ENCODE assay signal across 8 mouse cellular contexts in genomic region chr8:84976763-84977434, GRCm38 (mm10). TPM values are rescaled to one million over a fixed set of nuclear protein-coding genes. Genes with fewer than 3 reads are reported as not detected.
A peak's percentile ranks its signal among the peaks of the same experiment; 100 is the strongest.
DNase-seq lines count a peak whose midpoint lies in the region; ATAC-seq and TF ChIP-seq lines count a peak whose summit lies in the region.

No protein-coding gene starts in this region.

- H3K4me1 ChIP-seq in kidney, postnatal 0 days (replicated peaks; ENCODE audit: insufficient read depth, low read length) = peaks cover 28% of the 10 kb centered on the region
- peaks cover 31% of the 10 kb centered on the region for H3K4me1 ChIP-seq in heart, postnatal 0 days (ENCODE audit: control insufficient read depth, insufficient read depth)
- H3K4me1 ChIP-seq in midbrain, embryonic 12.5 days = peaks cover 58% of the 10 kb centered on the region

- peaks cover 11% of the 10 kb centered on the region; the same call in 1 of the 2 replicates for H3K36me3 ChIP-seq in kidney, postnatal 0 days (ENCODE audit: insufficient read depth, low read length)
- peaks cover 20% of the 10 kb centered on the region for H3K36me3 ChIP-seq in heart, postnatal 0 days (replicated peaks; ENCODE audit: control insufficient read depth, insufficient read depth, low read length)
- peaks cover 33% of the 10 kb centered on the region for H3K36me3 ChIP-seq in midbrain, embryonic 12.5 days

- TF ChIP-seq EP300 in heart, postnatal 0 days (IDR thresholded peaks at IDR 0.05; ENCODE audit: low read depth) = no peak

- TF ChIP-seq CTCF in kidney, postnatal 0 days (IDR thresholded peaks at IDR 0.05; ENCODE audit: low read depth) = no peak
- no peak for TF ChIP-seq CTCF in heart, postnatal 0 days (IDR thresholded peaks at IDR 0.05; ENCODE audit: low read depth)

- no peak for DNase-seq in kidney, postnatal 0 days (ENCODE audit: low spot score)
- no peak for DNase-seq in kidney, adult 18-20 months
- DNase-seq in adipocyte (ENCODE audit: low spot score) = peak; percentile 75
- no peak for DNase-seq in heart, postnatal 0 days (ENCODE audit: low spot score)
- DNase-seq in frontal cortex, postnatal 36 days (ENCODE audit: low spot score in 2 of 2) = no peak
- DNase-seq in lung, adult 18-20 months = no peak
- no peak for DNase-seq in gastrocnemius, postnatal 25 days

- no peaks in the 10 kb centered on the region for H3K9me3 ChIP-seq in kidney, postnatal 0 days (replicated peaks; ENCODE audit: low read length)
- no peaks in the 10 kb centered on the region for H3K9me3 ChIP-seq in heart, postnatal 0 days (replicated peaks; ENCODE audit: control insufficient read depth, low read length)
- no peaks in the 10 kb centered on the region for H3K9me3 ChIP-seq in midbrain, embryonic 12.5 days

- H3K4me2 ChIP-seq in kidney, postnatal 0 days (ENCODE audit: low read length) = peak overlapping the region; percentile 98
- peak overlapping the region; percentile 92 for H3K4me2 ChIP-seq in heart, postnatal 0 days (ENCODE audit: low read depth, low read length)
- H3K4me2 ChIP-seq in midbrain, embryonic 12.5 days (replicated peaks) = peak overlapping the region; percentile 98

- H3K9ac ChIP-seq in kidney, postnatal 0 days (ENCODE audit: low read depth, low read length) = peak overlapping the region; percentile 86
- H3K9ac ChIP-seq in heart, postnatal 0 days (replicated peaks; ENCODE audit: low read depth, low read length) = peak overlapping the region; percentile 67
- peak overlapping the region; percentile 53 for H3K9ac ChIP-seq in midbrain, embryonic 12.5 days (replicated peaks)

- H3K4me3 ChIP-seq in kidney, postnatal 0 days (replicated peaks; ENCODE audit: low read depth, low read length) = peak overlapping the region; percentile 69
- peak overlapping the region; percentile 63 for H3K4me3 ChIP-seq in heart, postnatal 0 days (ENCODE audit: low read depth, low read length)
- peak overlapping the region; percentile 51 for H3K4me3 ChIP-seq in midbrain, embryonic 12.5 days

- H3K27ac ChIP-seq in kidney, postnatal 0 days = peak overlapping the region; percentile 96; the same call in 1 of the 2 replicates
- H3K27ac ChIP-seq in heart, postnatal 0 days (ENCODE audit: low read depth) = peak overlapping the region; percentile 92
- 0 out of 2 replicates have a peak overlapping the region, but pooled peaks have one; percentile 25 for H3K27ac ChIP-seq in midbrain, embryonic 12.5 days (replicated peaks)

- H3K27me3 ChIP-seq in kidney, postnatal 0 days (ENCODE audit: insufficient read depth, low read length) = no peaks in the 10 kb centered on the region
- no peaks in the 10 kb centered on the region for H3K27me3 ChIP-seq in heart, postnatal 0 days (ENCODE audit: control insufficient read depth, insufficient read depth, low read length)
- H3K27me3 ChIP-seq in midbrain, embryonic 12.5 days = peaks cover 52% of the 10 kb centered on the region

- WGBS in kidney, postnatal 0 days = 2% methylated on average over 25 of the region's 25 CpGs
- 2% methylated on average over 25 of the region's 25 CpGs for WGBS in heart, postnatal 0 days
- WGBS in midbrain, embryonic 12.5 days = 4% methylated on average over 25 of the region's 25 CpGs

- ATAC-seq in kidney, postnatal 0 days (replicated peaks; ENCODE audit: low FRiP score, low read depth) = no peak
- no peak for ATAC-seq in heart, postnatal 0 days (ENCODE audit: insufficient read depth, low read depth)
- no peak for ATAC-seq in midbrain, embryonic 12.5 days (ENCODE audit: low FRiP score, low read depth)

RNA-seq across cellular contexts. Expression of gene Junb, which starts 1.6 kb away (rescaled TPM):
- 22.7 and 27.7 TPM in 2 replicates for polyA plus RNA-seq in kidney, postnatal 0 days (2015; fragmentation: Nextera tagmentation; extraction: Ambion mirVana)
- 28.9 and 39.6 TPM in 2 replicates for total RNA-seq in heart, postnatal 0 days (2014; rRNA removed; ENCODE audit: low replicate concordance)
- 10.3 and 13.0 TPM in 2 replicates for polyA plus RNA-seq in heart, postnatal 0 days (2015; fragmentation: Nextera tagmentation; extraction: Ambion mirVana)
- 6.0 and 6.5 TPM in 2 replicates for polyA plus RNA-seq in midbrain, embryonic 12.5 days (2016; fragmentation: Nextera tagmentation; extraction: Ambion mirVana)
- 1 to 10 TPM; 5.1 to 6.9 TPM for total RNA-seq in gastrocnemius, postnatal 25 days (2021)

RNA-seq across cellular contexts. Expression of gene Rnaseh2a, which starts 7.3 kb away (rescaled TPM):
- polyA plus RNA-seq in kidney, postnatal 0 days (2015; fragmentation: Nextera tagmentation; extraction: Ambion mirVana) = 101 and 103 TPM in 2 replicates
- 57.9 and 76.4 TPM in 2 replicates for total RNA-seq in heart, postnatal 0 days (2014; rRNA removed; ENCODE audit: low replicate concordance)
- 52.6 and 57.3 TPM in 2 replicates for polyA plus RNA-seq in heart, postnatal 0 days (2015; fragmentation: Nextera tagmentation; extraction: Ambion mirVana)
- polyA plus RNA-seq in midbrain, embryonic 12.5 days (2016; fragmentation: Nextera tagmentation; extraction: Ambion mirVana) = 91.9 and 98.7 TPM in 2 replicates
- 10 to 100 TPM; 22.2 to 24.7 TPM for total RNA-seq in gastrocnemius, postnatal 25 days (2021)

RNA-seq across cellular contexts. Expression of gene Prdx2, which starts 7.5 kb away (rescaled TPM):
- polyA plus RNA-seq in kidney, postnatal 0 days (2015; fragmentation: Nextera tagmentation; extraction: Ambion mirVana) = 729 and 747 TPM in 2 replicates
- 647 and 809 TPM in 2 replicates for total RNA-seq in heart, postnatal 0 days (2014; rRNA removed; ENCODE audit: low replicate concordance)
- 758 and 782 TPM in 2 replicates for polyA plus RNA-seq in heart, postnatal 0 days (2015; fragmentation: Nextera tagmentation; extraction: Ambion mirVana)
- polyA plus RNA-seq in midbrain, embryonic 12.5 days (2016; fragmentation: Nextera tagmentation; extraction: Ambion mirVana) = 1,292 and 1,309 TPM in 2 replicates
- total RNA-seq in gastrocnemius, postnatal 25 days (2021) = 100 to 1,000 TPM; 192 to 200 TPM

RNA-seq across cellular contexts. Expression of gene Gm49661, which starts 7.7 kb away (rescaled TPM):
- polyA plus RNA-seq in kidney, postnatal 0 days (2015; fragmentation: Nextera tagmentation; extraction: Ambion mirVana) = not detected in 2 replicates
- not detected in 2 replicates for total RNA-seq in heart, postnatal 0 days (2014; rRNA removed; ENCODE audit: low replicate concordance)
- polyA plus RNA-seq in heart, postnatal 0 days (2015; fragmentation: Nextera tagmentation; extraction: Ambion mirVana) = not detected in 2 replicates
- not detected in 2 replicates for polyA plus RNA-seq in midbrain, embryonic 12.5 days (2016; fragmentation: Nextera tagmentation; extraction: Ambion mirVana)
- total RNA-seq in gastrocnemius, postnatal 25 days (2021) = not detected

RNA-seq across cellular contexts. Expression of gene Hook2, which starts 13.5 kb away (rescaled TPM):
- polyA plus RNA-seq in kidney, postnatal 0 days (2015; fragmentation: Nextera tagmentation; extraction: Ambion mirVana) = 30.2 and 32.0 TPM in 2 replicates
- total RNA-seq in heart, postnatal 0 days (2014; rRNA removed; ENCODE audit: low replicate concordance) = 1.9 and 4.8 TPM in 2 replicates
- polyA plus RNA-seq in heart, postnatal 0 days (2015; fragmentation: Nextera tagmentation; extraction: Ambion mirVana) = 3.5 and 4.7 TPM in 2 replicates
- 17.7 and 18.7 TPM in 2 replicates for polyA plus RNA-seq in midbrain, embryonic 12.5 days (2016; fragmentation: Nextera tagmentation; extraction: Ambion mirVana)
- total RNA-seq in gastrocnemius, postnatal 25 days (2021) = 1 to 10 TPM; 1.1 to 1.3 TPM

Comparison
In these comparisons a context has a peak if more than half of its experiments do, and no peak if none do; other contexts are left out.
1. H3K27ac ChIP-seq: peak in every context shown above with its lines; median percentile 96 in kidney, postnatal 0 days; 92 in heart, postnatal 0 days; 25 in midbrain, embryonic 12.5 days.